Mouse (Mus musculus) heart, adult 8-10 months (tissue): ENCODE measurements around the gene Vapb. TPM values are rescaled to one million over a fixed set of nuclear protein-coding genes. Genes with fewer than 3 reads are reported as not detected.

Source experiments
- DNase-seq: peaks from one replicate; pipeline ENCODE4 v3.0.0; 2022; ENCODE audit warnings: low spot score
- total RNA-seq, 4 experiments: library from RNA; stranded (reverse); gene quantifications; 2 replicates each; pipeline ENCODE4 v1.2.4; 2022

Gene Vapb
- total RNA-seq, 4 experiments from 2014 or later = 111 to 126 (median 118) TPM

GRCm38 (mm10) chr2:173791904-173792757, 54.8 kb downstream of the Vapb start:
- no peak for DNase-seq

- no peak for DNase-seq
Observed at GRCm38 (mm10) chr2:173794018-173794417, 56.7 kb downstream of the Vapb start.

GRCm38 (mm10) chr2:173794531-173795510, 57.5 kb downstream of the Vapb start:
- no peak for DNase-seq

- no peak for DNase-seq
Observed at GRCm38 (mm10) chr2:173795801-173796673, 58.7 kb downstream of the Vapb start.

- no peak for DNase-seq
Observed at GRCm38 (mm10) chr2:173796674-173796963, 59.3 kb downstream of the Vapb start.

- no peak for DNase-seq
Observed at GRCm38 (mm10) chr2:173799513-173799912, 62.2 kb downstream of the Vapb start.

GRCm38 (mm10) chr2:173800566-173800965, 63.3 kb downstream of the Vapb start:
- no peak for DNase-seq

- peak; percentile 51 for DNase-seq
Observed at GRCm38 (mm10) chr2:173801405-173801876, 64.1 kb downstream of the Vapb start.

- no peak for DNase-seq
Observed at GRCm38 (mm10) chr2:173802176-173802575, 64.9 kb downstream of the Vapb start.

- DNase-seq = no peak
Observed at GRCm38 (mm10) chr2:173802956-173803355, 65.6 kb downstream of the Vapb start.

- DNase-seq = no peak
Observed at GRCm38 (mm10) chr2:173803827-173804226, 66.5 kb downstream of the Vapb start.

GRCm38 (mm10) chr2:173806621-173807020, 69.3 kb downstream of the Vapb start:
- DNase-seq = no peak

- no peak for DNase-seq
Observed at GRCm38 (mm10) chr2:173808942-173809341, 71.6 kb downstream of the Vapb start.

- peak; percentile 57 for DNase-seq
Observed at GRCm38 (mm10) chr2:173810036-173810850, 72.9 kb downstream of the Vapb start.

GRCm38 (mm10) chr2:173810851-173811130, 73.5 kb downstream of the Vapb start:
- DNase-seq = no peak

- DNase-seq = no peak
Observed at GRCm38 (mm10) chr2:173811850-173812249, 74.5 kb downstream of the Vapb start.

GRCm38 (mm10) chr2:173813071-173813470, 75.8 kb downstream of the Vapb start:
- no peak for DNase-seq

- no peak for DNase-seq
Observed at GRCm38 (mm10) chr2:173826287-173826686, 89.0 kb downstream of the Vapb start.

- DNase-seq = no peak
Observed at GRCm38 (mm10) chr2:173827228-173827627, 89.9 kb downstream of the Vapb start.

GRCm38 (mm10) chr2:173828134-173828533, 90.8 kb downstream of the Vapb start:
- DNase-seq = no peak
